Mouse (Mus musculus) heart, postnatal 36 days (tissue): ENCODE results near the gene Ankrd23. TPM values are rescaled to one million over a fixed set of nuclear protein-coding genes. Genes with fewer than 3 reads are reported as not detected.

Experiments used
- DNase-seq, 2 experiments: peaks; one replicate each; pipeline ENCODE4 v3.0.0; 2021 to 2022
- intact Hi-C: fragments of 180-260 bp; cut with DNase I; formaldehyde crosslinking; loops from one replicate; pipeline ENCODE4 v1.15.1; 2025
- microRNA-seq, 2 experiments: library from miRNA; unstranded; fragments of <30 nt; microRNA quantifications; one replicate each; pipeline ENCODE4 v1.2.0; 2021; ENCODE audit warnings: borderline number of aligned reads in 2 of 2
- total RNA-seq, 2 experiments: library from RNA; stranded (reverse); gene quantifications; 2 replicates each; pipeline ENCODE4 v1.2.3; 2021

Gene Ankrd23
- total RNA-seq, 2 experiments from 2014 or later: 203 to 373 TPM

GRCm38 (mm10) chr1:36483825-36484224, 52.9 kb downstream of the Ankrd23 start:
- intact Hi-C loops: no loop called here
- DNase-seq: no peak

Small RNAs within 50 kb of the gene (microRNA-seq; reads per million reads assigned to microRNA genes)
- 0 reads per million in 2 experiments for gene Gm47280

Other genes with a start within 250 kb of the Ankrd23 start
- 10 to 100 TPM; 10.4 to 15.1 TPM for gene Arid5a, start 229.2 kb downstream of the Ankrd23 start, total RNA-seq
- gene Kansl3, start 167.7 kb downstream of the Ankrd23 start, total RNA-seq: 10 to 100 TPM; 58.7 to 63.6 TPM
- not detected for gene Fer1l5, start 164.6 kb downstream of the Ankrd23 start, total RNA-seq
- 10 to 100 TPM; 21.6 to 28.0 TPM for gene Lman2l, start 91.6 kb downstream of the Ankrd23 start, total RNA-seq
- gene Cnnm4, start 65.3 kb downstream of the Ankrd23 start, total RNA-seq: 1 to 10 TPM; 3.8 to 4.5 TPM
- 10 to 100 TPM; 16.0 to 19.2 TPM for gene Cnnm3, start 25.0 kb downstream of the Ankrd23 start, total RNA-seq
- gene Gm42417, start 2.5 kb upstream of the Ankrd23 start, total RNA-seq: 100 to 1,000 TPM in 1 of 2 experiments, 10 to 100 TPM in 1; 93.9 to 209 TPM
- gene Ankrd39, start 10.6 kb upstream of the Ankrd23 start, total RNA-seq: 1 to 10 TPM; 7.3 to 7.8 TPM
- 10 to 100 TPM; 15.0 to 17.1 TPM for gene Sema4c, start 21.5 kb upstream of the Ankrd23 start, total RNA-seq
- gene Fam178b, start 146.3 kb upstream of the Ankrd23 start, total RNA-seq: under 1 TPM in 1 of 2 experiments, not detected in 1; 0.43 TPM
- 1,000 to 10,000 TPM; 2,258 to 2,311 TPM for gene Cox5b, start 154.6 kb upstream of the Ankrd23 start, total RNA-seq
- gene 4933424G06Rik, start 173.3 kb upstream of the Ankrd23 start, total RNA-seq: not detected
- 100 to 1,000 TPM in 1 of 2 experiments, 10 to 100 TPM in 1; 97.9 to 113 TPM for gene Actr1b, start 177.5 kb upstream of the Ankrd23 start, total RNA-seq
- gene Zap70, start 224.9 kb upstream of the Ankrd23 start, total RNA-seq: under 1 TPM in 1 of 2 experiments, not detected in 1; 0.27 TPM